Mouse (Mus musculus): Measurements from ENCODE around the gene Ece1. TPM values are rescaled to one million over a fixed set of nuclear protein-coding genes. Genes with fewer than 3 reads are reported as not detected.

The Ece1 gene
- polyA plus RNA-seq, 1 experiment from 2014 or later: 25.1 TPM

GRCm38 (mm10) chr4:138005781-138006180 lies 143.7 kb downstream of the Ece1 start:
- no peaks in the 10 kb centered on the region for H3K9me3 ChIP-seq (ENCODE audit: control insufficient read depth, low read length)
- WGBS: 89% methylated on average over 1 of the region's 1 CpGs
- H3K4me3 ChIP-seq (ENCODE audit: low read depth, low read length): no peak overlapping the region
- H3K4me1 ChIP-seq (replicated peaks; ENCODE audit: control insufficient read depth, insufficient read depth, low read length): no peaks in the 10 kb centered on the region
- H3K9ac ChIP-seq (ENCODE audit: low read depth, low read length): no peak overlapping the region
- ATAC-seq (ENCODE audit: low FRiP score): no peak
- H3K27ac ChIP-seq (ENCODE audit: low read depth, low read length): no peak overlapping the region
- DNase-seq (ENCODE audit: low spot score): no peak
- H3K4me2 ChIP-seq (replicated peaks; ENCODE audit: low read depth, low read length): no peak overlapping the region
- H3K36me3 ChIP-seq (ENCODE audit: control insufficient read depth, insufficient read depth, low read length): peaks cover 9% of the 10 kb centered on the region; the same call in 1 of the 2 replicates
- no peaks in the 10 kb centered on the region for H3K27me3 ChIP-seq (ENCODE audit: control insufficient read depth, insufficient read depth, low read length)

- Histone ChIP-seq H3K9ac (ENCODE audit: low read depth, low read length) (no peak overlapping the region), H3K4me2 (replicated peaks; ENCODE audit: low read depth, low read length) (no peak overlapping the region), H3K27me3 (ENCODE audit: control insufficient read depth, insufficient read depth, low read length) (no peaks in the 10 kb centered on the region), H3K9me3 (ENCODE audit: control insufficient read depth, low read length) (no peaks in the 10 kb centered on the region), H3K36me3 (ENCODE audit: control insufficient read depth, insufficient read depth, low read length) (peaks cover 9% of the 10 kb centered on the region; the same call in 1 of the 2 replicates), H3K27ac (ENCODE audit: low read depth, low read length) (no peak overlapping the region), H3K4me1 (replicated peaks; ENCODE audit: control insufficient read depth, insufficient read depth, low read length) (no peaks in the 10 kb centered on the region), H3K4me3 (ENCODE audit: low read depth, low read length) (no peak overlapping the region)
- ATAC-seq (ENCODE audit: low FRiP score): no peak
- WGBS: 92% methylated on average over 9 of the region's 9 CpGs
- no peak for DNase-seq (ENCODE audit: low spot score)
Measured at GRCm38 (mm10) chr4:138006951-138007613, 145.0 kb downstream of the Ece1 start.

GRCm38 (mm10) chr4:138008646-138009045 lies 146.6 kb downstream of the Ece1 start:
- Histone ChIP-seq H3K27me3 (ENCODE audit: control insufficient read depth, insufficient read depth, low read length) (no peaks in the 10 kb centered on the region), H3K36me3 (ENCODE audit: control insufficient read depth, insufficient read depth, low read length) (peaks cover 11% of the 10 kb centered on the region; the same call in 1 of the 2 replicates), H3K4me1 (replicated peaks; ENCODE audit: control insufficient read depth, insufficient read depth, low read length) (no peaks in the 10 kb centered on the region), H3K4me3 (ENCODE audit: low read depth, low read length) (no peak overlapping the region), H3K4me2 (replicated peaks; ENCODE audit: low read depth, low read length) (no peak overlapping the region), H3K27ac (ENCODE audit: low read depth, low read length) (no peak overlapping the region), H3K9ac (ENCODE audit: low read depth, low read length) (no peak overlapping the region), H3K9me3 (ENCODE audit: control insufficient read depth, low read length) (no peaks in the 10 kb centered on the region)
- WGBS: 96% methylated on average over 6 of the region's 6 CpGs
- DNase-seq (ENCODE audit: low spot score): no peak
- ATAC-seq (ENCODE audit: low FRiP score): no peak

- Histone ChIP-seq H3K4me1 (replicated peaks; ENCODE audit: control insufficient read depth, insufficient read depth, low read length) (no peaks in the 10 kb centered on the region), H3K36me3 (ENCODE audit: control insufficient read depth, insufficient read depth, low read length) (peaks cover 18% of the 10 kb centered on the region; the same call in 1 of the 2 replicates), H3K9ac (ENCODE audit: low read depth, low read length) (no peak overlapping the region), H3K9me3 (ENCODE audit: control insufficient read depth, low read length) (no peaks in the 10 kb centered on the region), H3K27me3 (ENCODE audit: control insufficient read depth, insufficient read depth, low read length) (no peaks in the 10 kb centered on the region), H3K27ac (ENCODE audit: low read depth, low read length) (no peak overlapping the region), H3K4me3 (ENCODE audit: low read depth, low read length) (no peak overlapping the region), H3K4me2 (replicated peaks; ENCODE audit: low read depth, low read length) (no peak overlapping the region)
- 99% methylated on average over 4 of the region's 4 CpGs for WGBS
- DNase-seq (ENCODE audit: low spot score) (no peak), ATAC-seq (ENCODE audit: low FRiP score) (no peak)
Measured at GRCm38 (mm10) chr4:138009786-138010502, 147.9 kb downstream of the Ece1 start.

GRCm38 (mm10) chr4:138013723-138014479 lies 151.9 kb downstream of the Ece1 start:
- H3K4me1 ChIP-seq (replicated peaks; ENCODE audit: control insufficient read depth, insufficient read depth, low read length): no peaks in the 10 kb centered on the region; the same call in 1 of the 2 replicates
- no peaks in the 10 kb centered on the region for H3K27me3 ChIP-seq (ENCODE audit: control insufficient read depth, insufficient read depth, low read length)
- no peak overlapping the region for H3K9ac ChIP-seq (ENCODE audit: low read depth, low read length)
- H3K4me2 ChIP-seq (replicated peaks; ENCODE audit: low read depth, low read length): no peak overlapping the region
- peaks cover 19% of the 10 kb centered on the region; the same call in 1 of the 2 replicates for H3K36me3 ChIP-seq (ENCODE audit: control insufficient read depth, insufficient read depth, low read length)
- no peak overlapping the region for H3K27ac ChIP-seq (ENCODE audit: low read depth, low read length)
- H3K4me3 ChIP-seq (ENCODE audit: low read depth, low read length): no peak overlapping the region
- WGBS: 96% methylated on average over 15 of the region's 15 CpGs
- DNase-seq (ENCODE audit: low spot score) (no peak), ATAC-seq (ENCODE audit: low FRiP score) (no peak)
- H3K9me3 ChIP-seq (ENCODE audit: control insufficient read depth, low read length): no peaks in the 10 kb centered on the region

Other genes starting within 250 kb of the Ece1 start
- 8.5 and 9.1 TPM in 2 replicates for gene Rap1gap, start 197.5 kb upstream of the Ece1 start, polyA plus RNA-seq (2014; fragmentation: Nextera tagmentation; extraction: Ambion mirVana)
- 17.4 and 21.2 TPM in 2 replicates for gene Alpl, start 65.9 kb upstream of the Ece1 start, polyA plus RNA-seq (2014; fragmentation: Nextera tagmentation; extraction: Ambion mirVana)
- 46.4 and 56.9 TPM in 2 replicates for gene Eif4g3, start 130.8 kb downstream of the Ece1 start, polyA plus RNA-seq (2014; fragmentation: Nextera tagmentation; extraction: Ambion mirVana)

All from hindbrain, embryonic 11.5 days (tissue).